Mouse (Mus musculus): ENCODE measurements around the gene Fgf14.
"Not testable (repeated sequence)": the region's sequence is repeated elsewhere in the genome, so short reads cannot be mapped to it uniquely, and the experiment has no call there.

The Fgf14 gene

DNA sequence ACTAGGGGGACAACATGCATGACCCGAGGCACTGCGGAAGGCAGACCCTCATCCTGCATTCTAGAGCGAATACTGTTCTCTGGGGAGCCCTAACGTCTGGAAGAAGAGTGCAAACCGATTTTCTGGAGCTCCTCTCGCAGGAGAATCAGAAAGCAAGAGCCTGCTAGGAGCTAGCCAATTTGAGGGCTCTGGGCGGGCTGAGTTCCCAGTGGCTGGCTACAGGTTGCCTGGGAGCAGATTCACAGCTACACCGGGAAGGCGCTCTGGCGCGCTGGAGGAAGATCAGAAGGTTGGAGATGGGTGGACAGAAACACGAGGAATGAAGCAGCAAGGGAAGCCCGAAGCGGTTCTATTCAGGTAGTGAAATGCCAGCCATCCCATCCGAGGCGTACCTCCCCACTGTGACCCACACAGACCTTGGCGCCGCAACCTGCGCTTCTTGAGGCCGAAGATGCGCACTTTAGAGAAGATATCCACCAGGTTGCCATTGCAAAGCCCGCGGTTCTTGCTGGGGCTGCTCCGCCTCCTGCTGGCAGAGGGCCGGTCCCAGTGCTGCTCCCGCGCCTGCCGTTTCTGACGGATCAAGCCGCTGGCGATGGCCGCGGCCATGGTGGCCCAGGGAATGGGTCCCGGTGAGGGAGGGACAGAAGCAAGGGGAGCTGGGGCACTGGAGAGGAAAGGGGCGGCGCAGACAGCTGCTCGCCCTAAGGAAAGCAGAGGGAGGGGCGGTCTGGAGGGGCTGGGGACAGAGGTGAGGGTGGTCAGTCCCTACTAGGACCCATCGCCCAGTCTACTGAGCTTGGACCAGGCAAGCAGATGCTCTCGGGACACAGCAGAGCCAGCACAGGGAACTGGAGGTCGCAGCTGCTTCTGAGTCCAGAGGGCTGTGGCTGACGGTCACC is 484.8 kb downstream of the Fgf14 start:
- no peak for DNase-seq (ENCODE audit: low read depth)

DNA sequence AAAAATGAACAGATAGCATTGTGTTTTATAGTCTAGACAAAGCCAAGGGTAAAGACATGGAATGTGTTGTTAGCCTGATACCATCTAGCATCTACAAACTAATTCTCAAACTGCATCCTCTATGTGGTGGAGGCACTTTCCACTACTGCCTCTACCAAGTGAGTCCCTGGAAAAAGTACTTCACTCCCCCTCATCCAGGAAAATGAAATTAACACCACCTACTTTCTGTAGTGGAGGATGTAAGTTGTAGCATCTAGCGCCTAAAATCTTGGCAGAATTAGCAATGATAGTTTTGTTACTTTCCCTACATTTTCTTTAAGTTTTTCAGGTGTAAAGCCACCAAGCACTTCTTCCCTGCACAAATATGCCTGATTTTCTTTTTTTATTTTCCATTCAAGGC is 496.7 kb downstream of the Fgf14 start:
- no peak for DNase-seq (ENCODE audit: low read depth)

DNA sequence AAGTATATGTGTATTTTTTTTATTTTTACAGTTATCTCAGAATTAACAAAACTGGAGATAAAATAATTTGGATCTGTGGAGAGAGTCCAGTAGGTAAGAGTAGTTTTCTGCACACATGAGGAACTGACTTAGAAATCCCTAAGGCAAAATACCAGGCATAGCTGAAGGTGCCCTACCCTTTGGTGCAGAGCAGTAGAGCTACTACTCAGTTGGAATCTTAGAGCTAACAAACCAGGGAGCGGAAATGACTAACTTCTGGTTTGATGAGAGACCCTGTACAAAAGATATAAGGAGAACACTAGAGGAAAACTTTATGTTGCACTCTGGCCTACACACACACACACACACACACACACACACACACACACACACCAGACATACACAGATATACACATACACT is 502.8 kb downstream of the Fgf14 start:
- DNase-seq (ENCODE audit: low read depth): no peak

DNA sequence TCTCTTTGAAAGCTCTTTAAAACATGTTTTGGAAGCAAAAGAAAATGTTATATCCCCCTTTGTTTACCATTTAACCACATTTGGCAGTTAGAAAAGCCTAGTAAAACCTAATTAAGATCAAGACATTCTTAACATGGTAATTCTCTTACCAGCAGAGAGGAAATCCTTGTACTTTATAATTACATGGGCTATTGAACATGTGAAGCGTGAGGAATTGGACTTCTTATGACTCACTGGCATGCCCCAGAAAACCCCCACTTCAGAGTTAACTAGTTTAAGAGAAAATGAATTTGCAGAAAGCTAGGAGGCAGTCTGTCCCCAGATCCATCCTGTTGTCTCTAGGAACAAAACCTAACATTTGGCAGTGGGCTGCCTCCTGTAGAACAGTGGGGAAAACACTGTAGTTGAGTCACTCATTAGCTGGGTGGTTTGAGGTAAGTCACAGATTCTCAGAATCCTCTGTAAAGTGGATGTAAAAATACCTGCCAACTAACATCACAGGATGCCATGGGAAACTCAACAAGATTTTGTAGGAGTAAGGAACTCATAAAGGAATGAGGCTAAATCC is 513.2 kb downstream of the Fgf14 start:
- DNase-seq (ENCODE audit: low read depth): no peak

DNA sequence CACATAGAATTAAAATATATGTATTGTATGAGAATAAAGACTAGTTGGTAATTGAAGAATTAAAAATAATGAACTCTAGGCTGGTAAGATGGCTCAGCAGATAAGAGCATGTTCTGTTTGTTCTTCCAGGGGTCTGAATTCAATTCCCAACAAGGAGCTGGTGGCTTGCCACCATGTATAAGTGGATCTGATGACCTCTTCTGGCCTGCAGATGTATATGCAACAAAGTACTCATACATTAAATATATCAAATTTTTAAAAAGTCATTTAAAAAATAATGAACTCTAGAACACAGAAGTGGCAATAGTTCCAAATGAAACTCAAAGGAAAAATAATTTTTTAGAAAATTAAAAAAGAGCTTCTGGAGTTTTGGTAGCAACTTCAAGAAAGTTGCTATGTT is 529.5 kb downstream of the Fgf14 start:
- DNase-seq (ENCODE audit: low read depth): no peak

DNA sequence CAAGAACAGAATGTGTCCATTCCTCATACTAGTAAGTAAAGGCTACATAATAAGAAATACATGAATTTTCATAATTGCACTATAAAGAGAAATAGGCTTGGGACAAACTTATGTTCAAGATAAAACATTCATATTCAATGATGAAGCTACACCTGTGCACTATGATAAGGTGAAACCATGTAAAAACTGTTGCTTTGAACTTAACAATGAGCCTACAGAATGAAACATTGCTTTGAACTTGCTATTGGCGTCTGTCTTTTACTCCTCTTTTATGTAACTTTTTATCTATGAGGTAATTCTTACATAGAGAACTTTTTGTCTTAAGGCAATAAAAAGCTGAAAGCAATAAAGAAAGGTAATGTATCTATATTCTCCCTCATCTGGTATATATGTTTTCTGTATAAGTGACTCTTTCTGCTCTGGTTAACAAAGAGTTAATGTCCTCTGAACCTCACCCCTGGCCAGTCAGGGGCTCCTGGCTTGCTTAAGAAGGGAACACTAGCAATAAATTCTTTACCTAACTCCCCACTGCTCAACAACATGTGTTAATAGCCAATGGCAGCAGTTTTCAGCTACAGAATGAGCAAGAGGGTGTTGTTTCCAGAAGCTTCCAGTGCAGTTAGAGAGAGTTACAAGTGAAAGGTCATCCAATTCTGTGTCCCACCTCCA is 569.6 kb downstream of the Fgf14 start:
- no peak for DNase-seq (ENCODE audit: low read depth)

DNA sequence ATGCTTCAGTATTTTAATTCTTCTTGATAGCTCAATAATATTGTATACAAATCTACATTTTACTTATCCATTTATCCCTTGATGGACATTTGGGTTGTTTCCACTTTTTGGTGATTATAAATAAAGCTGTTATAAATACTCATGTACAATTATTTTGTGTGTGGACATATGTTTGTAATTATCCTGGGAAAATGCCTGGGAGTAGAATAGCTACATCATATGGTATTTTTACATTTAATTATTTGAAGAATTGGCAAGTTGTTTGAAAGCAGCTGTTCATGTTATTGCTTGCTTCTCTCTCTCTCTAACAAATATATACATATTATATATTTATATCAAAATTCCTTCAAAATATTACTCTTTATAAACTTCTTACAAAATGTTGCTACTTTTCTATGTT is 593.8 kb downstream of the Fgf14 start:
- no peak for DNase-seq (ENCODE audit: low read depth)

DNA sequence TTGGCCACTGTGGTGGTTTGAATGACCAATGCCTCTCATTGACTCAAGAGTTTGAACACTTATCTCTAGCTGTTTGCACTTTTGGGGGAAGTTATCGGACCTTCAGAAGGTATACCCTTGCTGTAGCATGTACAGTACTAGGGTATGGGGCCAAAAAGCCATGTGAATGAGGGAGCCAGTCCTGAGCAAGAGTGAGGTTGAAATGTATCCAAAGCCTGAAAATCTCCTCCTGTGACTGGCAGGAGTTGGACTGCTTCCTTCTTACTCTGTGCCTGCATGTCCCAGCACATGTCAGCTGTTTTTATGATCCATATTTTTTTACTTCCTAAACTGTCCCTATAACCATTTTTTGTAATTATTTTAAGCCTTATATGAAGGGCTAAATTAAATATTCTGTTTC is 632.9 kb downstream of the Fgf14 start:
- no peak for DNase-seq (ENCODE audit: low read depth)

DNA sequence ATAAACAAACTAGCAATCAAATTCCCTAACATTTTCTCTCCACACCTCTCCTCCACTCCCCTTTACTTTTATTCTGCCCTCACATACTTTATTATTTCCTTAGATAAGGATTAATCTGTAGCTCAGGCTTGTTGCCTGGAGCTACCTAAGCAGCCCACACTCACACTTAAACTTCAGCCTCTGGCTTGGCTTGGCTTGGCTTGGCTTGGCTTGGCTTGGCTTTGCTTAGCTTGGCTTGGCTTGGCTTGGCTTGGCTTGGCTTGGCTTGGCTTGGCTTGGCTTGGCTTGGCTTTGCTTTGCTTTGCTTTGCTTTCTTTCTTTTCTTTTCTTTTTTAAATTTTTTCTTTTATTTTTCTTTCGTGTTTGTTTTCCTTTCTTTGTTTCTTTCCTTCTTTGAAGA is 636.3 kb downstream of the Fgf14 start:
- DNase-seq (ENCODE audit: low read depth): no peak

DNA sequence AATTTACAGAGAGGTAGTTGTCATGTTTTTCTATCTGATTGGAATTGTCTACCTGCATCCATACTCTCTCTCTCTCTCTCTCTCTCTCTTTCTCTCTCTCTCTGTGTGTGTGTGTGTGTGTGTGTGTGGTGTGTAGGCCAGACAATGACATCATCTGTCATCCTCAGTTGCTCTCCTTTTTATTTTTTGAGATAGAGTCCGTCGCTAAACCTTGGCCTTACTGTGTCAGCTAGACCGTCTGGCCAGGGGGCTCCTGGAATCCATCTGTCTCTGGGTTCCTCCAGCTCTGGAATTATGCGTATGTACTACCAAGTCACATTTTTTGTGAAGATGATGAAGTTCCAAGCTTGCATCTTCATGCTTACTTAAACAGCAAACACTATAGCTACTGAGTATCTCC is 639.5 kb downstream of the Fgf14 start:
- no peak for DNase-seq (ENCODE audit: low read depth)

DNA sequence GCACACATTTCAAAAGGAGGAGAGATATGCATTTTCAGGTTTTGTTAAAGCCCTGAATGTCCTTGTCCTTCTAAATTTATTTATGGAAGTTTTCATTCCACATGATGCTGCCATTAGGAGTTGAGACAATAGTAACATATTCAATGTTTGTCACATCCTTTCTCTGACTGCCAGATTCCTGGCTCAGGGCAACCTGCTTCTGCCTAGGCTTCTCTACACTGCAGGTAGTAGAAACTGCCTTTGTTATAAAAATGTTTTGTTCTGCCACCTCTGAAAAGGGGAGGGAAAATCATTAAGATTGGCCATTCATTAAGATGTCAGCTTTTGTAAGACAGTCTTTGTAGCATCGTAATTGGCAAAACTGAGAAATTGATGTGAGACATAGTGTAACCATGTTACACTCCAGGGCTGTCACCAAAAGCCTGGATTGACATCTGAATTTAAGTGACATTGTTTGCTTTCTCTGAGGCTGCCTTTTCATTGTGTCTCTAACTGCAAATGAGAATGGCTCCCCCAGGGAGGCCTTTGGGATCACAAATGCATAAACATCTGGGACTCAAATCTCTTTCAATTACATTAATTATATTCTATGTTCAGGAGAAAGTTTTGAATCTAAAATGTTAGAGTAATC is 640.2 kb downstream of the Fgf14 start:
- DNase-seq (ENCODE audit: low read depth): no peak

DNA sequence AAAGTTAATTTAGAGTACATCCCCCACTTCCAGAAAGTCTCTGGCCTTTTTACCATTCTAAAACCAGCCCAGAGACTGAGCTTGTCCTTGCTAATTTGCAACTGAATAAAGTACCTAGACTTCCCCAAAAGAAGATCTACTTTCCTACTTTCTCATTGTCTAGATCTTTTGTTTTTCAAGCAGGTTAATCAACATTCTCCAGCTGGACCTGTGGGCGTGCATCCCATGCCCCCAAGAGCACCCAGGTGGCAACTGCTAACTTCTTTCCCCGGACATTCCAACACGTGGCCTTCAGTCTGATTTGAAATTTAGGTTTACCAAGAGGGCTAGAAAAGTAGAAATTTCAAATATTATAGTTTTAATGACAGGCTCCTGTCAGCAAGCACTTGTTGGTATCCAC is 643.6 kb downstream of the Fgf14 start:
- DNase-seq (ENCODE audit: low read depth): not testable (repeated sequence)

DNA sequence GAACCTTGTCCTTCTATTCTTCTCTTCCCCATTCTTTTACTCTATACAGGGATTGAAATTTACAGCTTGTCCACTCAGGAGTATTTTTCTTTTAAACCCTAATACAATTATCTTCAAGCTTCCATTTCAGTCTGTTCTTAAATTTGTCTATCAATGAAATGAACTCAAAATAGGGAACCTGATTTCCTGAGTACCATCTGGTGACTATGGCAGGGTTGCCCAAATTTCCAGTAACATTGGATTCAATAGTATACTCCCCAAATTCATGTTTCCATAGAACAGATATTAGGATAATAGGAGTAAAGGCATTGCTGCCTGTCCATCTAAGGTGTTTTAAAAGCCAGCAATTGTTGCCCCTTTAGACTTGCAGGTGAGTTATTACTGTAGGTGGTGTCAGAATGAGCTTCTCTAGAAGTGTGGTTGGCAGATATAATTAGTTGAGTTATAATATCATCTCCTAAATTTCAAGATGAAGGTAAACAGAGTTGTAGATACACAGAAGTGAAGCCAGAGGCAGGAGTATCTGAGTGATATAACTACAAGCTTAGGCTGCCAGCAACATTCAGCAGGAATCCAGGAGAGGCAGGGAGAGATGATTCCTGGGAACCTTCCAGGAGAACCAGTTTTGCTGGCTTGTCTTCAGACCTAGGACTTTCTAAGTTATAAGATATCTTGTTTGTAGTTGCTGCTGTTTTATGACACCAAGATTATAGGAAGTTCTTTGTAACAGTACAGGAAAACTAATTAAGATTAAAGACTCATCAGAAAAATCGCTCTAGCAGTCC is 648.8 kb downstream of the Fgf14 start:
- no peak for DNase-seq (ENCODE audit: low read depth)

DNA sequence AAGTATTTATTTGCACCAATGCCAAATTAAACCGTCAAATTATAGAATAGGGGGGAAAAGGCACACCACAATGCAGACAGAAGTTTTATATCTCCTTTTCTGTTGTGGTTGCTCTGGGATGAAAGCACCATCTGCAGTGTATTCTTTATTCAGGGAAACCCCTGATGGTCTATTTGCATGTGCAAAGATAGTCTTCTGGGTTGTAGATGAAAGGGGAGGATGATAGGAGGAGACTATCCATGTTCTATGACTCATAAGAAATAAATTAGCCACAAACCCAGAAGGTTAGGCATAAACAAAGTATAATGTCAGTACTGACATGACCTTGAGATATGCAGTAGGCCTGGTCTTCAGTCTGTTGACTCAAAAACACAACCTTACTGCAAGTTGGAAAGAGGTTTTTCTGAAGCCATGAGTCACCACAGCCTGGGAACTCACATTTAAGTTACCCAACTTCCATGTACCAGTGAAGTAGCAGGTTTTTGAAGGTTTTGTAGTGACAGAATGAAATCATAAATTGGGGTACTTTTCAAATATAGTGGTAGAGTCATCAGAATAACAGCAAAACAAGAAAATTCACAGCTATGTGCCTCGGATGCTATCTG is 686.2 kb downstream of the Fgf14 start:
- peak; percentile 20 for DNase-seq (ENCODE audit: low read depth)

DNA sequence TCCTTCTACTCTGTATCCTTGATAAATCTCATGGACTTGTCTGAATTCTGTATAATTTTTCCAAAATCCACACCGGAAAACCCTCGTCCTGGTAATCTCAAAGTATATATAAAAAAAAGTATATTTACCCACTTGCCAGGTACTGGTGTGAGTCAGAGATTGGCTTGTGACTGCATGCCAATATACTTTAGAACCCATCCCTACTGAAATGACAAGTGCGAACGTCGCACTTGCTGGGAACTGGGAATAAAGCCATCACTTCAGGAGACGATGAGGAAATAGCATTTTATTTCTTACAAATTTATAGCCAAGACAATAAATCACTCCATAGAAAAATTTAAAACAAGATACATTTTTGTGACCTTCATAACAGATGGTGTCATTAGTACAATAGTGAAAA is 708.9 kb downstream of the Fgf14 start:
- DNase-seq (ENCODE audit: low read depth): no peak

DNA sequence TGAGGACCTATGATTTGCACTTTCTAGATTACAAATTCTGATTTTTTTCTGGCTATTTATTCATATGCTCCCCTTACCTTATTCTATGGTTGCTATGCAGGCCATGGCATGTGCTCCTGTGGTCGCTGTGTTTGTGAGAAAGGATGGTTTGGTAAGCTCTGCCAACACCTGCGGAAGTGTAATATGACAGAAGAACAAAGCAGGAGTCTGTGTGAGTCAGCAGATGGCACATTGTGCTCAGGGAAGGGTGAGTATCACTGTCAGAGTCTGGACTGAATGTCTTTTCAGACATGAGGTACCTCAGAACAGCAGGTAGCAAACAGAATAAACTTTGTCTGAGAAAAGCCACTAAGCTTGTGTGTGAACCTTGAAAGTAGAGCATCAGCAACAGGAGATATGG is 710.4 kb downstream of the Fgf14 start:
- no peak for DNase-seq (ENCODE audit: low read depth)
